Mouse (Mus musculus): ENCODE data around the gene Wfdc12. TPM values are rescaled to one million over a fixed set of nuclear protein-coding genes. Genes with fewer than 3 reads are reported as not detected.

Gene Wfdc12
- polyA plus RNA-seq, 1 experiment from 2014 or later: not detected

GRCm38 (mm10) chr2:164174649-164175395 is 15.6 kb downstream of the Wfdc12 start:
- H3K36me3 ChIP-seq: no peaks in the 10 kb centered on the region
- H3K9ac ChIP-seq: no peak overlapping the region
- peaks cover 18% of the 10 kb centered on the region for H3K4me1 ChIP-seq
- no peak overlapping the region for H3K4me3 ChIP-seq
- H3K27me3 ChIP-seq: peaks cover 54% of the 10 kb centered on the region
- H3K4me2 ChIP-seq: no peak overlapping the region
- 73% methylated on average over 8 of the region's 8 CpGs for WGBS
- H3K9me3 ChIP-seq: no peaks in the 10 kb centered on the region
- H3K27ac ChIP-seq: no peak overlapping the region
- no peak for ATAC-seq (ENCODE audit: insufficient number of reproducible peaks, insufficient read depth, low FRiP score, low TSS enrichment, low read depth)

- WGBS: 64% methylated on average over 3 of the region's 3 CpGs
- H3K4me2 ChIP-seq: no peak overlapping the region
- no peak overlapping the region for H3K9ac ChIP-seq
- peaks cover 62% of the 10 kb centered on the region for H3K27me3 ChIP-seq
- H3K36me3 ChIP-seq: no peaks in the 10 kb centered on the region
- no peak overlapping the region for H3K27ac ChIP-seq
- no peaks in the 10 kb centered on the region for H3K9me3 ChIP-seq
- H3K4me1 ChIP-seq: peaks cover 21% of the 10 kb centered on the region
- no peak overlapping the region for H3K4me3 ChIP-seq
- no peak for ATAC-seq (ENCODE audit: insufficient number of reproducible peaks, insufficient read depth, low FRiP score, low TSS enrichment, low read depth)
These were observed 17.0 kb downstream of the Wfdc12 start for GRCm38 (mm10) chr2:164173394-164173793.

- Histone ChIP-seq H3K27ac (no peak within 1 kb of the TSS), H3K27me3 (peaks cover 79% of the 10 kb centered on the region), H3K36me3 (no peaks in the 10 kb centered on the region), H3K4me3 (peak within 1 kb of the TSS; percentile 38), H3K9ac (peak within 1 kb of the TSS; percentile 57), H3K4me2 (peak within 1 kb of the TSS; percentile 64), H3K4me1 (peaks cover 29% of the 10 kb centered on the region), H3K9me3 (no peaks in the 10 kb centered on the region)
- ATAC-seq (ENCODE audit: insufficient number of reproducible peaks, insufficient read depth, low FRiP score, low TSS enrichment, low read depth): no peak
- under 1% methylated on average over 27 of the region's 29 CpGs for WGBS
These were observed 19.5 kb downstream of the Wfdc12 start, which contains the start of gene Kcns1 for GRCm38 (mm10) chr2:164170902-164171301. Gene Kcns1, minus strand, starts transcription at chr2:164171113.

GRCm38 (mm10) chr2:164170326-164170725 is 20.1 kb downstream of the Wfdc12 start:
- Histone ChIP-seq H3K9me3 (no peaks in the 10 kb centered on the region), H3K4me3 (peak overlapping the region; percentile 38; the same call in 1 of the 2 replicates), H3K36me3 (no peaks in the 10 kb centered on the region), H3K27ac (no peak overlapping the region), H3K27me3 (peaks cover 85% of the 10 kb centered on the region), H3K4me1 (peaks cover 29% of the 10 kb centered on the region), H3K9ac (no peak overlapping the region), H3K4me2 (peak overlapping the region; percentile 64)
- WGBS: 2% methylated on average over 11 of the region's 11 CpGs
- ATAC-seq (ENCODE audit: insufficient number of reproducible peaks, insufficient read depth, low FRiP score, low TSS enrichment, low read depth): no peak

GRCm38 (mm10) chr2:164168571-164168946 is 21.8 kb downstream of the Wfdc12 start:
- peak overlapping the region; percentile 54; the same call in 1 of the 2 replicates for H3K9ac ChIP-seq
- peaks cover 83% of the 10 kb centered on the region for H3K27me3 ChIP-seq
- 8% methylated on average over 41 of the region's 42 CpGs for WGBS
- H3K27ac ChIP-seq: no peak overlapping the region
- no peaks in the 10 kb centered on the region for H3K9me3 ChIP-seq
- H3K4me2 ChIP-seq: peak overlapping the region; percentile 69
- peak overlapping the region; percentile 42 for H3K4me3 ChIP-seq
- no peaks in the 10 kb centered on the region for H3K36me3 ChIP-seq
- H3K4me1 ChIP-seq: peaks cover 26% of the 10 kb centered on the region
- ATAC-seq (ENCODE audit: insufficient number of reproducible peaks, insufficient read depth, low FRiP score, low TSS enrichment, low read depth): no peak

GRCm38 (mm10) chr2:164167752-164168570 is 22.4 kb downstream of the Wfdc12 start:
- ATAC-seq (ENCODE audit: insufficient number of reproducible peaks, insufficient read depth, low FRiP score, low TSS enrichment, low read depth): no peak
- H3K9ac ChIP-seq: peak overlapping the region; percentile 54; the same call in 1 of the 2 replicates

GRCm38 (mm10) chr2:164164941-164165340 is 25.5 kb downstream of the Wfdc12 start:
- 94% methylated on average over 5 of the region's 5 CpGs for WGBS

More at GRCm38 (mm10) chr2:164167752-164168570, 22.4 kb downstream of the Wfdc12 start:
- no peak overlapping the region for H3K27ac ChIP-seq
- 14% methylated on average over 90 of the region's 90 CpGs for WGBS
- peaks cover 77% of the 10 kb centered on the region for H3K27me3 ChIP-seq
- H3K36me3 ChIP-seq: no peaks in the 10 kb centered on the region
- no peaks in the 10 kb centered on the region for H3K9me3 ChIP-seq
- H3K4me2 ChIP-seq: peak overlapping the region; percentile 69
- H3K4me1 ChIP-seq: peaks cover 26% of the 10 kb centered on the region
- peak overlapping the region; percentile 42 for H3K4me3 ChIP-seq

GRCm38 (mm10) chr2:164161515-164162055 is 28.8 kb downstream of the Wfdc12 start:
- 75% methylated on average over 11 of the region's 11 CpGs for WGBS
- no peak for ATAC-seq (ENCODE audit: insufficient number of reproducible peaks, insufficient read depth, low FRiP score, low TSS enrichment, low read depth)
- Histone ChIP-seq H3K9me3 (no peaks in the 10 kb centered on the region), H3K36me3 (no peaks in the 10 kb centered on the region), H3K4me3 (no peak overlapping the region), H3K9ac (no peak overlapping the region), H3K4me2 (no peak overlapping the region), H3K27me3 (peaks cover 16% of the 10 kb centered on the region), H3K27ac (no peak overlapping the region), H3K4me1 (0 out of 2 replicates have a peak, but pooled peaks cover 3% of the 10 kb centered on the region)

More at GRCm38 (mm10) chr2:164164941-164165340, 25.5 kb downstream of the Wfdc12 start:
- Histone ChIP-seq H3K36me3 (no peaks in the 10 kb centered on the region), H3K4me1 (peaks cover 11% of the 10 kb centered on the region), H3K9ac (no peak overlapping the region), H3K27ac (no peak overlapping the region), H3K4me2 (no peak overlapping the region), H3K27me3 (peaks cover 50% of the 10 kb centered on the region), H3K9me3 (no peaks in the 10 kb centered on the region), H3K4me3 (no peak overlapping the region)
- ATAC-seq (ENCODE audit: insufficient number of reproducible peaks, insufficient read depth, low FRiP score, low TSS enrichment, low read depth): no peak

- Histone ChIP-seq H3K9me3 (no peaks in the 10 kb centered on the region), H3K4me2 (no peak overlapping the region), H3K27me3 (no peaks in the 10 kb centered on the region), H3K27ac (peak overlapping the region; percentile 11; the same call in 1 of the 2 replicates), H3K4me1 (0 out of 2 replicates have a peak, but pooled peaks cover 3% of the 10 kb centered on the region), H3K9ac (no peak overlapping the region), H3K36me3 (peaks cover 9% of the 10 kb centered on the region), H3K4me3 (no peak overlapping the region)
- WGBS: 75% methylated on average over 2 of the region's 2 CpGs
- ATAC-seq (ENCODE audit: insufficient number of reproducible peaks, insufficient read depth, low FRiP score, low TSS enrichment, low read depth): no peak
These were observed 31.6 kb downstream of the Wfdc12 start for GRCm38 (mm10) chr2:164158838-164159237.

- Histone ChIP-seq H3K4me3 (no peak overlapping the region), H3K4me2 (no peak overlapping the region), H3K4me1 (peaks cover 6% of the 10 kb centered on the region; the same call in 1 of the 2 replicates), H3K9me3 (no peaks in the 10 kb centered on the region), H3K9ac (no peak overlapping the region), H3K27ac (no peak overlapping the region), H3K27me3 (no peaks in the 10 kb centered on the region), H3K36me3 (peaks cover 30% of the 10 kb centered on the region)
- WGBS: 85% methylated on average over 7 of the region's 7 CpGs
- no peak for ATAC-seq (ENCODE audit: insufficient number of reproducible peaks, insufficient read depth, low FRiP score, low TSS enrichment, low read depth)
These were observed 34.2 kb downstream of the Wfdc12 start for GRCm38 (mm10) chr2:164156158-164156557.

GRCm38 (mm10) chr2:164154007-164154406 is 36.4 kb downstream of the Wfdc12 start:
- H3K9me3 ChIP-seq: no peaks in the 10 kb centered on the region
- H3K27me3 ChIP-seq: no peaks in the 10 kb centered on the region
- no peak overlapping the region for H3K4me2 ChIP-seq
- H3K9ac ChIP-seq: no peak overlapping the region
- no peak overlapping the region for H3K27ac ChIP-seq
- 93% methylated on average over 10 of the region's 10 CpGs for WGBS
- peaks cover 30% of the 10 kb centered on the region for H3K36me3 ChIP-seq
- H3K4me1 ChIP-seq: peaks cover 27% of the 10 kb centered on the region
- no peak overlapping the region for H3K4me3 ChIP-seq
- ATAC-seq (ENCODE audit: insufficient number of reproducible peaks, insufficient read depth, low FRiP score, low TSS enrichment, low read depth): no peak
